Mouse (Mus musculus) kidney, adult 2 months (tissue): ENCODE results near the gene Hyal5. TPM values are rescaled to one million over a fixed set of nuclear protein-coding genes. Genes with fewer than 3 reads are reported as not detected.

Experiments
- DNase-seq: peaks from one replicate; pipeline ENCODE4 v3.0.0; 2021
- H3K27ac ChIP-seq: fragments of 200-500 bp; 2 replicates; pipeline ENCODE4 v1.5.1; 2012; ENCODE audit warnings: low read depth, low read length, control low read depth, inconsistent platforms; ENCODE audit not compliant: insufficient read depth
- H3K27me3 ChIP-seq: fragments of 200-500 bp; replicated peaks from 2 replicates; pipeline ENCODE4 v1.6.1; 2012; ENCODE audit warnings: mild to moderate bottlenecking, moderate library complexity, low read length, inconsistent platforms; ENCODE audit not compliant: control insufficient read depth, insufficient read depth
- H3K36me3 ChIP-seq: fragments of 200-500 bp; 2 replicates; pipeline ENCODE4 v1.6.1; 2012; ENCODE audit warnings: mild to moderate bottlenecking, moderate library complexity, low read length, inconsistent platforms; ENCODE audit not compliant: control insufficient read depth, insufficient read depth
- H3K4me1 ChIP-seq: fragments of 200-500 bp; 2 replicates; pipeline ENCODE4 v1.6.1; 2011; ENCODE audit warnings: low read length; ENCODE audit not compliant: control insufficient read depth, insufficient read depth
- H3K4me3 ChIP-seq: fragments of 200-500 bp; 2 replicates; pipeline ENCODE4 v1.5.1; 2011; ENCODE audit warnings: mild to moderate bottlenecking, low read depth, low read length, control low read depth; ENCODE audit not compliant: insufficient read depth
- CTCF ChIP-seq: fragments of 200-500 bp; conservative IDR thresholded peaks from 2 replicates; pipeline ENCODE4 v1.5.1; 2011; ENCODE audit warnings: low read depth, mild to moderate bottlenecking, control low read depth, low read length, moderate library complexity, mixed read lengths; ENCODE audit not compliant: insufficient read depth, insufficient read length
- POLR2A ChIP-seq: fragments of 200-500 bp; IDR thresholded peaks from one replicate; pipeline ENCODE4 v1.6.1; 2011; ENCODE audit warnings: low read depth, low read length, control low read depth
- WGBS: fragments of 180-500 bp; shearing (Covaris S2); methylation state at CpG from one replicate; pipeline ENCODE4 v1.1.7; 2018; 5-methylcytosine and 5-hydroxymethylcytosine counted together
- polyA plus RNA-seq: library from polyadenylated mRNA; depleted of rRNA; stranded (reverse); fragments of >200 nt; gene quantifications from 2 replicates; pipeline ENCODE4 v1.2.3, GENCODE M21; 2012; rRNA removed

Hyal5 gene
- polyA plus RNA-seq, 1 experiment: not detected

GRCm38 (mm10) chr6:24907824-24908223 lies 50.0 kb downstream of the Hyal5 start:
- TF ChIP-seq CTCF (no peak), POLR2A (no peak)
- peaks cover 3% of the 10 kb centered on the region; the same call in 1 of the 2 replicates for H3K4me1 ChIP-seq
- H3K36me3 ChIP-seq: no peaks in the 10 kb centered on the region
- 91% methylated on average over 2 of the region's 2 CpGs for WGBS
- no peak overlapping the region for H3K27ac ChIP-seq
- no peaks in the 10 kb centered on the region for H3K27me3 ChIP-seq
- no peak overlapping the region for H3K4me3 ChIP-seq
- DNase-seq: no peak

- Histone ChIP-seq H3K27ac (peak overlapping the region; percentile 86), H3K4me3 (no peak overlapping the region), H3K4me1 (no peaks in the 10 kb centered on the region; the same call in 1 of the 2 replicates), H3K36me3 (no peaks in the 10 kb centered on the region), H3K27me3 (no peaks in the 10 kb centered on the region)
- WGBS: 33% methylated on average over 2 of the region's 2 CpGs
- peak; percentile 70 for DNase-seq
- TF ChIP-seq CTCF (no peak), POLR2A (no peak)
These were observed 52.4 kb downstream of the Hyal5 start for GRCm38 (mm10) chr6:24910016-24910727.

GRCm38 (mm10) chr6:24910728-24911105 lies 52.9 kb downstream of the Hyal5 start:
- no peaks in the 10 kb centered on the region for H3K36me3 ChIP-seq
- no peaks in the 10 kb centered on the region for H3K27me3 ChIP-seq
- DNase-seq: peak; percentile 62
- no peaks in the 10 kb centered on the region; the same call in 1 of the 2 replicates for H3K4me1 ChIP-seq
- no peak overlapping the region for H3K4me3 ChIP-seq
- TF ChIP-seq POLR2A (no peak), CTCF (no peak)
- H3K27ac ChIP-seq: peak overlapping the region; percentile 67

GRCm38 (mm10) chr6:24913591-24913990 lies 55.8 kb downstream of the Hyal5 start:
- Histone ChIP-seq H3K4me3 (no peak overlapping the region), H3K36me3 (no peaks in the 10 kb centered on the region), H3K27me3 (no peaks in the 10 kb centered on the region), H3K4me1 (no peaks in the 10 kb centered on the region; the same call in 1 of the 2 replicates), H3K27ac (no peak overlapping the region)
- DNase-seq: no peak
- no peak for TF ChIP-seq POLR2A
- no peak for TF ChIP-seq CTCF
- WGBS: 93% methylated on average over 2 of the region's 2 CpGs

GRCm38 (mm10) chr6:24925076-24925785 lies 67.4 kb downstream of the Hyal5 start:
- Histone ChIP-seq H3K27me3 (no peaks in the 10 kb centered on the region), H3K36me3 (no peaks in the 10 kb centered on the region), H3K4me3 (no peak overlapping the region), H3K4me1 (no peaks in the 10 kb centered on the region), H3K27ac (no peak overlapping the region)
- TF ChIP-seq CTCF (no peak), POLR2A (no peak)
- peak; percentile 64 for DNase-seq
- 90% methylated on average over 11 of the region's 11 CpGs for WGBS

Other genes with a start within 250 kb of the Hyal5 start
- gene Wasl, start 193.0 kb upstream of the Hyal5 start, polyA plus RNA-seq: 39.3 and 73.3 TPM in 2 replicates
- not detected in 2 replicates for gene Hyal6, start 124.8 kb upstream of the Hyal5 start, polyA plus RNA-seq
- gene Hyal4, start 109.7 kb upstream of the Hyal5 start, polyA plus RNA-seq: not detected in 2 replicates
- gene Spam1, start 66.8 kb upstream of the Hyal5 start, polyA plus RNA-seq: not detected in 2 replicates
- gene Tmem229a, start 98.3 kb downstream of the Hyal5 start, polyA plus RNA-seq: 50.4 and 61.1 TPM in 2 replicates